Mouse (Mus musculus) neutrophil, adult 5-6 weeks (primary cell): ENCODE measurements at regions not wholly inside any gene's neighbourhood (a gene's known extent, or its start where the extent isn't known, plus 50 kb on each side); places are given as distances from the start of the nearest gene placed in this dataset.
A peak's percentile ranks its signal among the peaks of the same experiment; 100 is the strongest.

Source experiments
- ATAC-seq: fragments of 151-379, 151-347 bp; 2 replicates; pipeline ENCODE4 v1.8.0; 2017; ENCODE audit warnings: mild to moderate bottlenecking, moderate TSS enrichment; ENCODE audit not compliant: insufficient number of reproducible peaks, poor library complexity, low FRiP score, severe bottlenecking; ENCODE audit errors: extremely low read depth

DNA sequence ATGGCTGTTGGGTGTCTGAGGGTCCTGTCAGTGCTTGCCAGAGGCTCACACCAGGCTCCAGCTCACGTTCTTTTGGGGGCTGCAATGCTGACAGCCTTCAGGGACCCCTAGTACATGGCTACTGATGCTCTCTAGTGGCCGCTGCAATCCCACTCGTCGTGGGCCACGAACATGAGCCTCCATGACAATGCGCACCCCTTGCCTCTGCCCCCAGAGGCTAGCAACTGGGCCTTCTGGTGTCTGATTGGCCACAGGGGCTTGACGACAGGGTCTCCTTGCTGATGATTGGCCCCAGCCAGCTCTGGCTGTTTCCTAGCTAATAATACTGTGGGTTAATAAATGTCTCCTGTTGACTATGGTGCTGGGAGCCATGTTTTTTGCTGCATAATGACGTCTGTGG, 61.1 kb downstream of the Rtl1 start:
- no peak for ATAC-seq

DNA sequence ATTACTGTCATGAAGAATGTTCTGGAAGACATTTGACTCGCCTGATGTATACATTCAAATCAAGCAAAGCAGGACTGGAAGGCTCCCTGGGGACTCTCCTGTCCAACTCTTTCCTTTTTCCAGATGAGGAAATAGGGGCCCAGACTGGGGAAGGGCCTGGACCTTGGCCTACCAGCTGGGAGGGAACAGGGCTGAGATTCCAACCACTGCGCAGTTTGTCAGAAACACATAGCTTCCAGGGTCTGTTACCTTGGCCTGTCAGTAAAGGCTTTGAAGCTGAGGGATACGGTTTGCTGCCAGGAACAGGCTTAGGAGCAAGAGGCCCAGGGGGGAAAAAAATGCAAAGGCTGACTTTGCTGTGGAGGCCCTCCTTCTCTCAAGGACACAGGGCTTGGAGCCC, 61.5 kb downstream of the Rtl1 start:
- no peak for ATAC-seq

DNA sequence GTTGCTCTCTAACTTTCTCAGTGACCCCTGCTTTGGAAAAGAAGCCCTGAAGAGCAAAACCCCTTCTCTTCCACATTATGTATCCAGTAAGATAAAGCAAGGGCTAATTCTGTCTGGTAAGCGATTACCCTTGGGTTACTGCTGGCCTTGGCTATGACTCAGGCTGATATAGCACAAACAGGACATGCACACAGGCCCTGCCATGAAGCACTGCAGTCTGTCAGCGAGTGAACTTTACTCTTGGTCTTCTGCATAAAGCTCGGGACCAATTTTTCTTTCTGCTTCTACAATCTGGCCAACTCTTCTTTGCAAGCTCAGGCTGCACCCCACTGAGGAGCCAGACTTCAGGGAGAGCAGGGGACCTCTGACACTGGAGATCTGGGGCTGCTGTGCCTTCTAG, 63.6 kb downstream of the Rtl1 start:
- ATAC-seq, result no peak

DNA sequence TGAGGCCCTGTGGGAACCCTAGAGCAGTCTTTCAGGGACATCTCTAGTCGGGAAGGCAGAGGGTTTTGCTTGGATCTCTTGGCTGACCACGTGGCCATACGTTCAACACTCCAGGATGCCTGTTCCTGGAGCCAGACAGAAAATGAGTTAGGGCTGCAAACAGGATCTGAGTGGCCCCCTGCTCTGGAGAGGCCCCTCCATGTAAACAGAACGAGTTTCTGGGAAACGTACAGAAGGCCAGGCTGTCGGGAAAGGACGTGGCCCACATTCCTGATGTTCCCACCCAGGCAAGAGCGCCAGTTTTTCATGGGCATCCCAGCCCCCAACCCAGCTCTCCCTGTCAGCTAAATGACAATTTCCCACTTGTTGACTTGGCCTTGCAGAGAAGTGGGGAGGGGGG, 67.7 kb downstream of the Rtl1 start:
- ATAC-seq, result no peak

DNA sequence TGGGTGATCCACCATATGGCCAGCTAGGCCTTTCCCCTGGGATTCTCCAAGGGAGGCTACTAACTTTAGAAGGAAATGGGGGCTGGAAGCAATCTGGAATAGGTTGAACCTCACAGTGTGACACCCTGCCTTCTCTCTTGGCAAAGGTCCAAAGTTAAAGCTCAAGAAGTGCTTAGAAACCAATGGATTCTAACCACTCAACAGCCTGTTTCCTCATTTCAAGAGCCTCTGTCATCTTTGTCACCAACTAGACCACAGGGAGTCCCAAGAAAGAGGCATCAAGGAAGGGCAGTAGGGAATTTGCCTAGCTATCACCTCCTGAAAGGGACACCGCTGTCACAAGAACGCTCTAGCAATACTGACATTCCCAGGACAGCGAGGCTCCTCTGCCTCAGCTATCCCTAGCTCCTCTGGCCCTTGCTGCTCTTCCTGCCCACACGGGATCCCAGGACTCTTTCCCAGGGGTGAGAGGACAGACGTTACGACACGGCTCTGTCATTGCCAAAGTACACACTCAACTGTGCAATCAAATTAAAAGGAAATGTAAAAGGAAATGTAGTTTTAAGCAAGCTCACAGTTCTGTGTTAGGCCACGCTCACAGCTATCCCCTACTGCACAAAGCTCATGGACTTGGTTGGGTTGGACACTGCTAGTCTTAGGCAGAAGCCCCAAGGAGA, 68.6 kb downstream of the Rtl1 start:
- no peak for ATAC-seq

DNA sequence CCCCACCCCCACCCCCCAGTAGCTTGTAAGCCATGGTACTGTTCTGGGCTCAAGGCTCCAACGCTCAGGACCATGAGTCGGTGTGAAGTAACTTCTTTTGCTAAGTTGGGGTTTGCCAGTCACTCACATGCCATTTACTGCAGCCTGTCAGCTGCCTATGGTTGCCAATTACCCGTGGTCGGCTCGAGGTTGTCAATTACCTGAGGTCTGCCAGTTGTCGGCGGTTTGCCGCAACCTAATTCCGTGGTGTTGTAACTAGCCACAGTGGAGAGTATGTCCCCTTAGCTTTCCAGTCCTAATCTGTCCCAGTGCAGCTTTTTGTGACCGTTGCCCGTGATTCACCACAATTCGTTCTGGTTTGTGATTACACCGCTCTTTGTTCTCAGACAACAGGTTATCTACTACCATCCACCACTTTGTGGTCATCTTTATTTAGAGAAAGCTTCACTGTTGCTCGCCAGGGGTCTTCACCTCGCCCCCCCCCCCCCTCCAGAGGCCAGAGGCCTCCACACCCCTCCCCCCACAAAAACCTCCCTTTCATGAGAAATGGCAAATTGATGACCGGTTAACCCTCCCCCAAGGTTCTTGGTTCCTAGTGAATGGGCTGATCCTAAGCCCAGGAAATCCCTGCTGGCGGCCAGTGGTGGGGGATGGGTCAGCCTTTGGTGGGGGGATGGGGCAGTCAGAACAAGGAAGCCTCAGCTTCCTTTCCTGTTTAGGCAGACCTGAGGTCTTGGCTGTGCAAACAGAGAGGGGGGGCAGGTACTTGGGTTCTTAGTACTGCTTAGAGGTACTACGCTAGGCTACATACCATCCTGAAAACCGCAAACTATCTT, 69.7 kb downstream of the Rtl1 start:
- ATAC-seq, result peak; percentile 38; the same call in 1 of the 2 replicates

DNA sequence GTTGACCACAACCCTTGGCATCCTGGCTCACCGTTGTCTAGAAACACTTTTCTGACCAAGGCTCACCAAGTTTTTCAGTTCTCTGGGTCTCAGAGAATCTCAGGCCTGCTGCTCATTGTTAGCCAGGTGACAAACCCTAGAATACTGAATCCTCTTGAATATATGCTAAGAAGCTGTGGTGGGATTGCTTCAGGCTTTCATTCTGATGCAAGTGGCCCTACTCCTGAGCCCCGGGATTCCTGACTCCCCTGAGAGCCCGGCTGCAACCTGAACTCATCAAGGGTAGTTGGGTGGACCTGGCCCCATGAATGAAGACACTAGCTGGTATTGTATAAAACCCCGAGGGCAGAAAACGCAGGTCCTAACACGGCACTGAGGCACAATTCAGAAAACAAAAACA, 70.6 kb downstream of the Rtl1 start:
- ATAC-seq, result no peak

DNA sequence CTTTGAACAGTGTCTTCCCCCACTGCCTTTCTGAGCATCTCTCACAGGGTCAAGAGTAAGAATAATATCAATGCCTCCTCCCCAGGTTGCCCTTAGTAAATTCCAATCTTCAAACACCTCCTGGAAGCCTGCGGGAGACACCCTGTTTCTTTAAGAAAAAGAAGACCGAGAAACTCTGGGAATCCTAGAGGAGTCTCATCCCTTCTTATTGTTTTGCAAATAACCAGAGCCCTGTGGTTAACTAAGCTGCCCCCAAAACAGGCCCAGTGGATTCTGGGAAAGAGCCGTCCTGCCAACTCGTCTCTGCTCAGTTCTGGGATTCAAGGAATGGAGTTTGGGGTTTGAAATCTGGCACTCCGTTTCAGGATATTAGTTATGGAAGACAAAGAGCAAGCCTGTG, 71.2 kb downstream of the Rtl1 start:
- no peak for ATAC-seq

DNA sequence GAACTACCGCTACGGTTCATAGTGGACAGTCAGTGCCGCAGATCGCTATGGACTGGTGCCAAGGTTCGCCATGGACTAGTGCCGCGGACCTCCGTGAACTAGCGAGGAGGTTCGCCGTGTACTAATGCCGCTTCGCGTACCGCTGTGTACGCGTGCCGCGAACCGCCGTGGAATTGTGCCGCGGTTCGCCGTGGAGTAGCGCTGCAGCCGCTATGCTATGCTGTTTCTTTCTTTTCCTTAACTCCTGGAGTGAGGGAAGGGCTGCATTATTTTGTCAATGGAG, 71.9 kb downstream of the Rtl1 start:
- ATAC-seq, result no peak

DNA sequence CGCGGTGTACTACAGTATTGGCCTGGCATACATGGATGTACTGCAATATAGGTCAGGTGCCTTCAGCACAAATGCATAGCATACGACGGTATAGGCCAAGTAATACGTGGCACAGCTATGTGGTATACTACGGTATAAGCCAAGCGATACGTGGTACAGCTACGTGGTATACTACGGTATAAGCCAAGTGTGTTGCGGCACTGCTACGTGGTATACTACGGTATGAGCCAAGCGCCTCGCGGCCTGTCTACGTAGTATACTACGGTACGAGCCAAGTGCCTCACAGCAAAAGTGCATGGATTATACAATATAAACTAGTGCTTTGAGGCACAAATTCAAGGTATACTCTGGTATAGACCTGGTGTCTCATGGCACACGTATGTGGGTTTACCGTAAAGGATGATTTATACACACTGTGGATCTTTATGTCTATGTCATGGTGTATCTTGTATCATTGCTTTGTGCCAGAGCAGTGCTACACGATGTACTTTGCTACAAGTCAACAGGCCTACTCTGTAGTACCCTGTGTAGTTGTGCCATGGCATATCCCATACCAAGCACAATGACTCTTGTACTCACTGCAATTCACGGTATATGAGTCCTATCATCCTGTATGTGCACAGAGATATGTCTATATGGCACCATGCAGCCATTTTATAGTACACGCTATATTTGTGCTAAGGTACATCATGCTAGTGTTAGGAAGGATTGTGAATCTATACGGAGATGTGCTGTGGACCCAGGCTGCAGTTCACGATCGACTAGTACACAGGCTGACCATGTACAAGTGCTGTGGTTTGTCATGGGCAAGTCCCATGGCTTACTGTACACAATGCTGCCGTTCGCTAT, 72.5 kb downstream of the Rtl1 start:
- ATAC-seq, result no peak

DNA sequence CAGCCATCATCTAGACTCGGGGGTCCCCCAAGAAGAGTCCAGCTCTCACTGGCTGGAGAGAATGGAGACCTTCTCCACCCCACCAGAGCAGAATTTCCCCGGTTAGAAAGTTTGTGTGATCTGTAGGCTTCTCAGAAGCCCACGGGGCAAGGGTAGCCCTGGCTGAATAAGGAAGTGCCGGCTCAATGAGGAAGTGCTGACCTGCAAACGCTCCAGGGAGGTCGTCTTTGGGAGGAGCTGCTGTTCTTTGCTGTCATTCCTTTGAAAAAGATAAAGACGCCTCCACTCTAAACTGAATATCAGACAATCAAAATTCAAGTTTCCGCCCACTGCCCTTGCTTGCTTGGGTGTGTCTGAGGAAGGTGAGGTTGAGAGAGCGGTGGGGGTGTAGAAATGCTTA, 73.0 kb downstream of the Dlk1 start:
- peak; percentile 68 for ATAC-seq

DNA sequence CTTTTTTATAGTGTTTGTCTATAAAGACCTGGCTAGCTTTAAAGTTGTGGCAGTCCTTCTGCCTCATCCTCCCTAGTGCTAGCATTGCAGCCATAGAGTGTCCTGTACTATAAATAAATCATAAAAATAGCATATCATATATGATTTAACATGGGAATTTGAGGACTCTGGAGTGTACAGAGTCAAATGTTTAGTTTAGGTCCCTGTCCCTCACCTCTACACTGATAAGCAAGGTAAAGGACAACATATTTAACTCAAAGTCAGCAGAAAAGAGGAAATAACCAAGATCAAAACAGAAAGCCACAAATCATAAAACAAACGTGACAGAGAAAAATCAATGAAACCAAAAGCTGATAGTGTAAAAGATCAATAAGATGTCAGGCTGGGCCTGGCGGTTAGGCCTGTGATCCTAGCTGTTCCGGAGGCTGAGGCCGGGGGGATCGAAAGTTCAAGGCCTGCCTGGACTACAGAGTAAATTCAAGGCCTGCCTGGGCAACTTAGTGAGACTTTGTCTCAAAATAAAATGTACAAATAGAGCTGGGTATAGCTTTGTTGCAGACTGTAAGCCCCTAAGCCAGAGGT, 68.7 kb downstream of the Dlk1 start:
- no peak for ATAC-seq

DNA sequence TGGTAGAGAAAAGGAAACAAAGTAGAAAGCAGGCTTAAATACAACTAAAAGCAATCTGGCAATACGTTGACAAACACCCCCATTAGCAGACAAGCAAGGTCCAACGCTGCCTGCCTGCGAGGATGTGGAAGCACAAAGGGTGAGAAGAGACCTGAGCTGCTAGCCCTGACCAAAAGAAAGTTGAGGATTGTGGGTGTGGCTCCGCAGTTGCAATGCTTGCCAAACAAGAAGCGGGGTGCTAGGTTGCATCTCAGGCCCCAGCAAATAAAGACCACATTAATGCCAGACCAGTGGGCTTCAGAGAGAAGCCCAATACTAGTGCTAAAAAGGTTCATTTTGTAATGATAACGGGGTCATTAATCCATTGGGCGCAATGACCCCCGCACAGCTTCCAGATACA, 67.8 kb downstream of the Dlk1 start:
- no peak for ATAC-seq

DNA sequence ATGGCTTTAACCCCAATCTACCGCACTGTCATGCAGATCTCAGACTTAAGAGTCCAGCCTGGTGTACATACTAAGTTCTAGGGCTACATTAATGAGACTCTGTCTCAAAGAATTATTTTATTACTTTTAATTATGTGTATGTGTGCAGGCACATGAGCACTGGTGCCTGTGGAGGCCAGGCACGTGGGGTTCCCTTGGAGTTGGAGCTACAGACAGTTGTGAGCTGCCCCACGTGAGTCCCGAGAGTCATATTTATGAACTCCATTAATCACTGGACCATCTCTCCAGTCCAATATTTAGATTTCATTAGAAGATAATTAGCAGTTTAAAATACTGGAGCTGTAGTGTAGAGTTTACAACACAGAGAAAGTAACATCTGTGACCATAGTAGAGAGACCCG, 67.2 kb downstream of the Dlk1 start:
- no peak for ATAC-seq

DNA sequence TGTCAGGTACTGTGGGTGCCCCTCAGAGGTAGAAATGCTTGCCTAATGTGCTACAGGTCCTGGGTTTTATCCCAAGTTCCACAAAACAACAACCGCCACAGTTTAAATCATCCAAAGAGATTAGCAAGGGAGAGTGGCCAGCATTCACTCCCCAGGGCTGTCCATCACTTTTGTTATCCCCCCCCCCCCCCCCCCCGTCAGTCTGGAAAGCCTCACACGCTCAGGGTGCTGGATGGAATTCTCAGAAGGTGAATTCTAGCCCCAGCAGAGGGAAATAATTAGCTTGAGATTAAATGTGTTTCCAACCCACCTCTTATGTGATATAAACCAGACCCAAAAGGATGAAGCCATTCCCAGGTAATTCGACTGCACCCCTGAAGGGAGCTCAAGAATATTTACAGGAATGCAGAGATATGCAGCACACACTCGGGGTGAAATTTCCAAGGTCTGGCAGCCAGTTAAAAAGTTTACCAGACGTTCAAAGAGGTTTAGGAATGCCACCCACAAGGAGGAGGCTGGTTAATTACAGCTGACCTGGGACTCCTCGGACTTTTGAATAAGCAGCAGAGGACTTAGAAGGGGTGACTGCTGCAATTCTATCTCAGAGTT, 65.9 kb downstream of the Dlk1 start:
- ATAC-seq, result no peak

DNA sequence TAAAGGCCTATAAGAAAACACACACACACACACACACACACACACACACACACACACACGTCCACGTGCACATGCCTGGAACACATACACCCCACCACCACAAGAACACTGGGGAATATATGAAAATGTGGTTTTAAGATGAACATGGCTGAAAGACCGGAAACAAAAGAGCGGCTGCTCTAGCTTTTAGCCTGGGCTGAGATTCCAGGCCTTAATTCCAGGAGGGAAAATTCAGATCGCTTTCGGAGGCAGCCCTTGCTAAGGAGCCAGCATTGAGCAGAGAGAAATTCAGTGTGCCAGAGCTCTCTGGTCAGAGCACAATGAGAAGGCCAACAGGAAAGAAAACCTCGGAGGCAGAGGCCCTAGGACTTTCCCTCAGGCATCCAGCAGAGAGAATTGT, 65.1 kb downstream of the Dlk1 start:
- ATAC-seq, result no peak

DNA sequence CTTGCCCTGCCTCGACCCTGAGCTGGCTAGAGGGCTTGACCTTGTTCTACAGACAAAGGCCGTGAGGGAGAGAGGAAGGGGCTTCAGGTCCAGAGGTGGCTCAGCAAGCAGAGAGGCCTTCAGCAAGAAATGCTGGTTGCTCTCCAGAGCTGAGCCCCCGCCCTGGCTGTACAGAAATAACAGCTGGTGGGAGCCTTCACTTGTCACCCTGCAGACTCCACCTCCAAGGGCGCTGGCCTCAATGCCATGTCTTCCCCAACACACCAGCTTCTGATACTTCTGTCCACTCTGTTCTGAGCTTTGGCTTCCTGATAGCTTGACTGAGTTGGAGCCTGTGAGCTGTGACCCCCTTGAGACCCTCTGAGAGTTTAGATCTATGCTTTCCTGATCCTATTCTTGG, 64.3 kb downstream of the Dlk1 start:
- no peak for ATAC-seq

DNA sequence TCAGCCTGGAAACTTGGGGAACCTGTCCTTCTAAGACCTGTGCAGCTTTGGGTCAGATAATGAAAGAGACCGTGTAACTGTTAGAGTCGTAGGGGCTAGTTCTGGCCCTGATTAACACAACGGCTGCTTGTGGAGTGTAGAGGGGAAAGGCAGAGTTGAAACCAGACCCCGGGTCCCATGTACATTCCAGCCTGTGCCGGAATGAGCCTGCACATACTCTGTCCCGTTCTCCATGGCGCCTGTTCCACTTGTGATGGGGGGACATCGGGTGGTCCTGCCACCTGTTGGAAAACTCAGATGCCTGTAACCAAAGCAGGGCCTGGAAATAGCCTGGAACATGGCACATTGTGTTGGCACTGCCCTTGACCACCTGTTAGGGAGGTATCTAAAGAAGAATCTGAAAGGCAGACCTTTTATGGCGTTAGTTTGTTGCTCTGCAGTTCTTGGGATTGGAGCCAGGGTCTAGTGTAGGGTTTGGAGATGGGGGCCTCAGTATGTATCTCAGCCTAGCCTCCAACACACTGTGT, 61.7 kb downstream of the Dlk1 start:
- no peak for ATAC-seq
